Mouse (Mus musculus) bone marrow, adult 2 months (tissue): ENCODE results near the gene Aim2. TPM values are rescaled to one million over a fixed set of nuclear protein-coding genes. Genes with fewer than 3 reads are reported as not detected.
"Not testable (repeated sequence)": the region's sequence is repeated elsewhere in the genome, so short reads cannot be mapped to it uniquely, and the experiment has no call there.

Source experiments
- H3K27ac ChIP-seq: fragments of 200-500 bp; 2 replicates; pipeline ENCODE4 v1.5.1; 2012; ENCODE audit warnings: low read depth, mild to moderate bottlenecking, control low read depth, inconsistent platforms, low read length; ENCODE audit not compliant: control insufficient read depth, poor library complexity, insufficient read depth
- H3K4me1 ChIP-seq: fragments of 200-500 bp; 2 replicates; pipeline ENCODE4 v1.6.1; 2011; ENCODE audit warnings: low read length; ENCODE audit not compliant: control insufficient read depth, insufficient read depth
- H3K4me3 ChIP-seq: fragments of 200-500 bp; replicated peaks from 2 replicates; pipeline ENCODE3; 2011; ENCODE audit warnings: mild to moderate bottlenecking, low read depth, low read length, control low read depth; ENCODE audit not compliant: control insufficient read depth
- WGBS: fragments of 180-500 bp; shearing (Covaris S2); methylation state at CpG from one replicate; pipeline ENCODE4 v1.1.7; 2018; 5-methylcytosine and 5-hydroxymethylcytosine counted together
- polyA plus RNA-seq: library from polyadenylated mRNA; stranded (reverse); fragments of >200 nt; gene quantifications from 2 replicates; pipeline ENCODE4 v1.2.4, GENCODE M21; 2011; ENCODE audit warnings: low replicate concordance; ENCODE audit not compliant: missing spikeins, insufficient read depth, insufficient read length

The Aim2 gene
- polyA plus RNA-seq, 1 experiment, result 29.2 TPM

GRCm38 (mm10) chr1:173510595-173510994, 159.9 kb downstream of the Aim2 start:
- not testable (repeated sequence) for H3K27ac ChIP-seq, H3K4me3 ChIP-seq, H3K4me1 ChIP-seq
- WGBS, result 78% methylated on average over 2 of the region's 2 CpGs

Other genes starting within 250 kb of the Aim2 start
- gene Olfr1408, start 213.5 kb upstream of the Aim2 start, polyA plus RNA-seq, result not detected in 2 replicates
- gene Olfr1406, start 160.2 kb upstream of the Aim2 start, polyA plus RNA-seq, result not detected in 2 replicates
- not detected in 2 replicates for gene Olfr218, start 153.1 kb upstream of the Aim2 start, polyA plus RNA-seq
- not detected in 2 replicates for gene Olfr1404, start 138.5 kb upstream of the Aim2 start, polyA plus RNA-seq
- not detected in 2 replicates for gene Fcer1a, start 123.7 kb upstream of the Aim2 start, polyA plus RNA-seq
- not detected in 2 replicates for gene Olfr418, start 84.9 kb upstream of the Aim2 start, polyA plus RNA-seq
- gene Mptx2, start 73.1 kb upstream of the Aim2 start, polyA plus RNA-seq, result not detected in 2 replicates
- gene Ackr1, start 17.1 kb upstream of the Aim2 start, polyA plus RNA-seq, result 25.2 and 25.7 TPM in 2 replicates
- 1.7 TPM in 1 of 2 replicates, not detected in the other for gene Cadm3, start 16.8 kb downstream of the Aim2 start, polyA plus RNA-seq
- 0.84 and 3.1 TPM in 2 replicates for gene Ifi206, start 140.2 kb downstream of the Aim2 start, polyA plus RNA-seq
- 1.8 and 4.9 TPM in 2 replicates for gene Ifi214, start 185.1 kb downstream of the Aim2 start, polyA plus RNA-seq
- 5.8 and 10.6 TPM in 2 replicates for gene Ifi213, start 248.4 kb downstream of the Aim2 start, polyA plus RNA-seq